Mouse (Mus musculus): ENCODE measurements around the gene Etfb. TPM values are rescaled to one million over a fixed set of nuclear protein-coding genes. Genes with fewer than 3 reads are reported as not detected.

The Etfb gene
- total RNA-seq, 2 experiments from 2014 or later, result 282 to 331 TPM

DNA sequence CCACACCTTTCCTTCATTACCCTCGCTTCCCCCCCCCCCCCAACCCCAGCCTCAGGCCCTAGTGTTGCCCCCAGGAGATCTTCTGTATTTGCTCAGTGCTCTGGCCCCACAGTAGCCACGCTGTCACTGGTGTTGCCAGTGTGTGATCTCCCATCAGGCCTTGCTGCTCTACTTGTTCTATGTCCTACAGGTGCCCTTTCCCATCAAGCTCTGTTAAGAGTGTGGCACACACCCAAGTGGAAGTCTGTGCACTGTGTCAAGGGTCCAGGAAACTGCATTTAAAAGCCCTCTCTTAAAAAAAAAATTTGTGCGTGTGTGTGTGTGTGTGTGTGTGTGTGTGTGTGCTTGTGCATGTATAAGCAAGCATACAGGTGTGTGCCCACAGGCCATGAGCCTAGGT lies 4.4 kb downstream of the Etfb start:
- DNase-seq (ENCODE audit: low spot score), result no peak

DNA sequence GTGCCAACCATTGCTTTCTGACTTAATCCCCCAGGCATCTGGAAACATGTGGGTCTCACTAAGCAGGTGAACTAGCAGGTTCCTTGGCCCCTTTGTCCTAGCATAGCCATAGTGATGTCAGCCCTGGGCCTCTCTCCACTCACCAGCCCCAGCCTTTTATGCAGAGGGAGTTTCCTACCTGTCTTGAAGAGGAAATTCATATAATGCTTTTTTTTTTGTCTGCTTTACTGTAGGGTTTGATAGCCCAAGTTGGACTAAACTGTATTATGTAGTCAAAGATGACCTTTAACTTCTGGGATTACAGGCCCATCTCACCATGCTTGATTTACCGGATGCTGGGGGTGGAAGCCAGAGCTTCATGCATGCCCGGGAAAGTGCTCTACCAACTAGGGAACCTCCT lies 5.9 kb downstream of the Etfb start:
- DNase-seq (ENCODE audit: low spot score), result no peak

DNA sequence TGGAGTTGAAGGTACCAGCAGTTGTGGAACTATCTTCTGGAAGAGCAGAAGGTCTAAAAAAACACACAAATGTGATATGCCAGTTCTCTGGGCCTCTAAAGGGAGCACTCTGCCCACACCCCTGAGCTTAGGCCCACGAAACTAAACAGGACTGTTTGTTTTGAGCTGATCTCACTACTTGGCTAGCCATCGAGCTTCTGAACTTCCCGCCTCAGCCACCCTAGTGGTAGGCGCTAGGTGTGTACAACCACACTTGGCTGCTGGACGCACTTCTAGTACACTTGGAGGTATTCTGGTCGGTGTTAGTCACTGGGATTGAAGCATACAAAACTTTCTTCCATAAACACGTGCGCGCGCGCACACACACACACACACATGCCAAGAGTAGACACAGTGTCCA lies 7.8 kb downstream of the Etfb start:
- no peak for DNase-seq (ENCODE audit: low spot score)

DNA sequence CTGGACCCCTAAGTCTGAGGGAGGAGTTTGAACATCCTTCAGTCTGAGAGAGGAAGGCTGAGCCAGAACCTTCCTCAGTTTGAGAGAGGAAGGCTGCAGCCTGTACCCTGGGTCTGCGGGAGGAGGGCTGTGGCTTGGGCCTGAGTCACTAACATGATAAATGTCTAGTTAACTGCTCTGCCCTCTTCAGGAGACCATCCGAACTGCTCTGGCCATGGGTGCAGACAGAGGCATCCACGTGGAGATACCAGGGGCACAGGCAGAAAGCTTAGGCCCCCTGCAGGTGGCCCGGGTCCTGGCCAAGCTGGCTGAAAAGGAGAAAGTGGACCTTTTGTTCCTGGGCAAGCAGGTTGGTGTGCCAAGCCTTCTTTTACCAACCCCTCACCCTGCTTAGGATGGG lies 8.7 kb downstream of the Etfb start:
- DNase-seq (ENCODE audit: low spot score), result no peak

DNA sequence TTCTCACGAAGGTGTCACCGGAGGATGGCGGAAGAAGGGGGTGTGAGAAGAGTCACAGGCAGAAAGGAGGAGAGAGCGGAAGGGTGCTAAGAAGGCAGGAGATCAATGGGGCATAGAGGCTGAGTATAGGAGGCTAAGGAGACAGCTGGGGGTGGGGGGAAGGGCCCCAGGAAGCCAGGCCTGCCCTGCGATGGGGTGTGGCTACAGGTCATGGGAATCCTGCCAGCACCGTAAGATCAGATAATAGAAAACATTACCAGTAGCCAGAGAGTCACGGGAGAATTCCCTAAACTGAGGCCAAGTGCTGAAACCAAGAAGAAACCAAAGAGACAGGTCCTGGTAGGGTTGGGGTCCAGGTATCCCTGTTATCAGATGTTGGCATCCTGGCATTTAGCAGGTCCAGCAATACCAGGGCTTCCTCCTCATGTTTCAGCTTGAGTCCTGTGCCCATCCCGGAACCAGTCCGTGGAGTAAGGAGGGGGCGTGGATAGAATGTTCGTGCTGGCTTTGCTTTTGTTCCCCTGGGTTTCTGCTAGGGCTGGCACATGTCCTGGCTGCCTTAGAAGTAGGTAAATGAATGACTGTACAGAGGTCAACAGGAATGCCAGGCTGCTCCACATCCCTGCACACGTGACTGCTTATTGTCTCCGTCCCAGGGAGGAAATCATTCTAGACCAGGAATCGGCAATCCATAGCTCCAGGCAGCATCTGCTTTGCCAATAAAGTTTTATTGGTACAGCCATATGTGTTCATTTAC lies 9.9 kb downstream of the Etfb start:
- DNase-seq (ENCODE audit: low spot score), result no peak

DNA sequence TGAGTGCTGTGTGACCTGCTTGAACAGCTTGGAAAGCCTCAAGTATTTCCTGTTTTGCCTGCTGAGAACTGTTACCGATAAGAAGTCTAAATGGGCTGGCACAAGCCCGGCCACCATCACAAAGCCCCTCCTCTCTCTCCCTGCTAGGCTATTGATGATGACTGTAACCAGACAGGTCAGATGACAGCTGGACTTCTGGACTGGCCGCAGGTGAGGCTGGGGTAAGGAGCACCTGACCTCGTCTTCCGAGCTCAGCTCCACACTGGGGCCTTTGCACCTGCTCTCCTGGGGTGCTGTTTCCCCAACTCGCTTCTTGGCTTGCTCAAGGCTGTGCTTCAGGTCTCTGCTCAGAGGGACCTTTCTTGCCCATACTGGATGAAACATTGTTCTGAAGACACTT lies 10.5 kb downstream of the Etfb start:
- DNase-seq (ENCODE audit: low spot score), result no peak

DNA sequence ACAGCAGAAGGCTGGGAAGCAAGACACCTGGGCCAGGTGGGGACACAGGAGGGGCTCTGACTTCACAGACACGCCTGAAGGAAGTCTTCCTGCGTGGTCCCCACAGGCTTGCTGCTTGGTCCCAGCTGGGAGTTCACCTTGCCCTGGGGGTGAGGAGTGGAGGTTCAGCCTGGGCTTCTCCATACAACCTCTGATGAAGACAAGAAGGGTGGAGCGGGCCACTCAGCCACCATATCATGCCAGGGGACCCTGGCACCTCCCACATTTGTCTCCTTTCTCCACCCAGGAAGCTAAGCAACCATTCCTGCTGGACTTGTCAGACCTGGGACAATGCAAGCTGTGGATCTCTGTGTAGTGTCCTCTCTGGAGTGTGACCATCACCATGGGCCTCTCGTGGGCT lies 19.0 kb downstream of the Etfb start, which contains the start of gene Vsig10l:
Vsig10l (plus strand) TSS at position 301 of the 400 bp plus-strand sequence.
- no peak for DNase-seq (ENCODE audit: low spot score)

DNA sequence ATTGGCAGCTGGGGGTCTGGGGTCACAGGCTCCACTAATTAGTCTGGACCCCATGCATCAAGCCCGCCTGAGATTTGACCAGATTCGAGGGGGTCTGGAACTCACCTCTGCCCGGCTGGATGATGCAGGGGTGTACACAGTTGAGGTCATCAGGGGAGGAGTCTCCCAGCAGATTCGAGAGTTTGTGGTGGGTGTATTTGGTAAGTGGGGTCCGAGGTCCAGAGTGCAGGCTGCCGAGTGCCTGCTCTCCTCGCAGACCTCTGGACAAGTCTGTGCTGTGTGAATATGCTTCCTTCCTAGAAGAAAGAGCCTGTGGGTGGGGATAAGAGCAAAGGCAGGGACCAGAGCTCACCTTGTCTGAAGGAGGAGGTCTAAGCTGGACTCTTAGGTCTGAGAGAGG lies 20.1 kb downstream of the Etfb start:
- no peak for DNase-seq (ENCODE audit: low spot score)

DNA sequence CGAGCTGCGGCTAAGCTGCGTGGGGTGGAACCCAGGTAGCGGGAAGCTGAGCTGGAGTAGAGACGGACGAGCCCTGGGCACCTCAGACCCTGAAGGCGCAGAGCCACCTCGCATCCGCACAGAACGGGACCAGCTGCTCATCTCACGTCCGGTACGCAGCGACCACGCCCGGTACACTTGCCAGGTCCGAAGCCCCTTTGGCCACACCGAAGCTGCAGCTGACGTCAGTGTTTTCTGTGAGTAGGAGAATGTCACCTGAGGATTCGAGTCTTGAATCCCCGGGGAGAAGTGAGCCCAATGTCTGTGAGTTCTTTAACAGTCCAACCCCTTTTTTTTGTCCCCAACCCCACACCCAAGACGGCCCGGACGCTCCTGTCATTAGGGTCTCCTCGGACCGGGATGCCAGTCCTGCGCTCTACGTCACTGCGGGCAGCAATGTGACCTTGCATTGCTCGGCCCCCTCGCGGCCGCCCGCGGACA lies 21.0 kb downstream of the Etfb start:
- no peak for DNase-seq (ENCODE audit: low spot score)

DNA sequence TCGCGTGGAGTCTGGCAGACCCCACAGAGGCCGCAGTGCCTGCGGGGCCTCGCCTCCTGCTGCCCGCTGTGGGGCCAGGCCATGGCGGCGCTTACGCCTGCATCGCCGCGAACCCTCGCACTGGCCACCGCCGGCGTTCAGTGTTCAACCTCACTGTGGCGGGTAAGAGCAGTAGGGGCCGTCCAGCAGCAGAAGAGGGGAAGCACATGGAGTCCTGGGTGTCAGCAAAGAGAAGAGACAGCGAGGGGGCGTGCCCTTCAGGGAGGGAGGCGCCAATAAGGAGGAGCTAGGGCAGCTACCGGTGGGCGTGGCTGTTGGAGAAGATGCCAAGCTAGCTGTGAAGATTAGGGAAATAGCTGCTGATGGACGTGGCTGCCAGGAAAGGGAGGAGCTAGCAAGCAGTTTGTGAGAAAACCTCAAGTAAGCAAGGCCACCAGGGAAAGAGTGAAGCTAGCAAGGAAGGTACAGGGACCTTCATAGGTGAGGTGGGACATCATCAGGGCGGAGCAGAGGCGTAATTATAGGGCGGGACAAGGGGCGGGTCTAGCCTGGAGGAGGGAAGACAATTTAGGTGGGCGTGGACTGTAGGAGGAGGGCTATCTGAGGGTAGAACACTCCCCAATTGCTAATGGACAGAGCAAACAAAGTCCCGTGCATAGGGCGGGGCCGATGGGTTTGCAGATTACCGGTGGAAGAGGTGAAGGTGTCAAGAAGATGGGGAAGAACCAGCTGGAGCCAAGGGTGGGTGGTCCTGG lies 21.6 kb downstream of the Etfb start:
- peak; percentile 88 for DNase-seq (ENCODE audit: low spot score)

DNA sequence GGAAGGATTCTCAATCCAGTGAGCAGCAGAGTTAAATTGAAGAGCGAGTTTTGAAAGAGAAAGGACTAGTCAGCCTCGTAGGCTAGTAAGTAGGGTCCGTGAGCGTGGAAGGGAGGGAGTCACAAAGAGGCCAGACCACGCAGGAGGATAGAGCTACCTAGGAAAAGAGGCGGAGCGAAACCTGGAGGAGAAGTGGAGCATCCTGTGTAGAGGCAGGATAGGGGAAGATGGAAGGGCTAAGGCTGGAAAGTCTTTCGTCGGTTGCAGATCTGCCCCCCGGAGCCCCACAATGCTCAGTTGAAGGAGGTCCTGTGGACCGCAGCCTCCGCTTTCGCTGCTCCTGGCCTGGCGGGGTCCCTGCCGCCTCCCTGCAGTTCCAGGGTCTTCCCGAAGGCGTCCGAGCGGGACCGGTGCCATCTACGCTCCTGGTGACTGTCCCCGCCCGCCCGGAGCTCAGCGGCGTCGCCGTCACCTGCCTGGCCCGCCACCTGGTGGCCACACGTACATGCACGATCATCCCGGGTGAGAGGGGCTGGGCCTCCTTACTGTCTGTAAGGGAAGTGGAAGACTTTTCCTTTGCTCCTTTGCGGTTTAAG lies 22.3 kb downstream of the Etfb start:
- peak; percentile 75 for DNase-seq (ENCODE audit: low spot score)

DNA sequence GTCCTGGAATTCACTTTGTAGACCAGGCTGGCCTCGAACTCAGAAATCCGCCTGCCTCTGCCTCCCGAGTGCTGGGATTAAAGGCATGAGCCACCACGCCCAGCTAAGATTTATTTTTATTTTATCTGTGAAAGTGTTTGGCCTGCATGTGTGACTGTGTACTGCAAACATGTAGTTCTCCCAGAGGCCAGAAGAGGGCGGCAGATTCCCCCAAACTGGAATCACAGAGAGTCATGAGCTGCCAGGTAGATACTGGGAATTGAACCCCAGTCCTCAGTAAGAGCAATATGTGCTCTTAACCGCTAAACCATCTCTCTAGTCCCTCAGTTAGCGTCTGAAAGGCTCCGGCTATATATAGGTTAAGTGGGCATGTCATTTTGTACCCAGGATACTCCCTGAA lies 26.5 kb downstream of the Etfb start:
- DNase-seq (ENCODE audit: low spot score), result no peak

DNA sequence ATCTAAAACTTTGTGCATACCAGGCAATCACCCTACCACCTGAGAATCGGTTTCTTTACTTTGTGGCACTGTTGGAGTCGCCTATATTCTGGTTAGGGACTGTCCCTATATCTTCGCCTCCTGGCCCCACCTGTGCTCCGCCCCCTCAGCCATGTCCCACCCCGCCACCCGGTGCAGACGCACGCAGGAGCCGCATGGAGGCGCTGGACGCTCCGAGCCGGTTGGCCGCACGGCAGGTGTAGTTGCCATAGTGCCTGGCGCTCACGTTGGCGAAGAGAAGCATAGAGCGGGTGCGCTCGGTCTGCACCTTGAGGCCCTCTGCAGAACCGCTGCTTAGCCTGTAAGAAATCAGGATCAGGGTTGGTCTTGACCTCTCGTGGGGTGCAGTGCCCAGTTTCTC lies 31.8 kb downstream of the Etfb start:
- no peak for DNase-seq (ENCODE audit: low spot score)

DNA sequence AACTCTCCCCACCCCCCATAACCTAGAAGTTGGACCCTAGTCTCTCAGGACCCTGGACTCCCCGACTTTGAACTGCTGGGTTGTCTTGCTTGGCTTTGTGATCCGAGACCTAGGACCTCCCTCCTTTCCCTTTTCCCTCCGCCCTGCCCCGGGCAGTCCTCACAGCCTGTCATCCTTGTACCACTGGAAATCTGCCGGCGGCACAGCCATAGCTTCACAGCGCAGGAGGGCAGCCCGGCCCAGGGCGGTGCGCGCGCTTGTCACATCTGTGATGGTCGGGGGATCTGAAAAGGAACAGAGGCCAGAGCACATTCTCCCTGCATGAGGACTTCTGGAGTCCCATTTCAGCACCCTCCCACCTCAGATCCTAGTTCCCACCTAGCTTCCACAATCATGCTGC lies 32.5 kb downstream of the Etfb start:
- DNase-seq (ENCODE audit: low spot score), result no peak

DNA sequence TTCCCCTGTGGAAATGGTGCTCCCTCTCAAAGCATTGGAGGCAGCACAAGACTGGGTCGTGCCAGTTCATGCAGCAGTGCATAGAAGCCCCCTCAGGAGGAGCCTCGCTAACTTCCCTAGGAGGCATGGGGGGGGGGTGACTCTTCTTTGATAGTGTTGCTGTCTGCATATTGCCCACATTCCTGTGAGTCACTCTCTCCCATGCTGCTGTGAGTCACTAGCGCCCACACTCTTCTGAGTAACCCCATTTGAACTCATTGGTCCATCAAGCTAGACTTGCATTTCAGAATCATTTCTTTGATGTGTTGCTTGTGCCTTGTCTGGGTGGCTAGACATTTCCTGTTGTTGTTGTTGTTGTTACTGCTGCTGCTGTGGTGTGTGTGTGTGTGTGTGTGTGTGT lies 37.3 kb downstream of the Etfb start:
- DNase-seq (ENCODE audit: low spot score), result no peak

DNA sequence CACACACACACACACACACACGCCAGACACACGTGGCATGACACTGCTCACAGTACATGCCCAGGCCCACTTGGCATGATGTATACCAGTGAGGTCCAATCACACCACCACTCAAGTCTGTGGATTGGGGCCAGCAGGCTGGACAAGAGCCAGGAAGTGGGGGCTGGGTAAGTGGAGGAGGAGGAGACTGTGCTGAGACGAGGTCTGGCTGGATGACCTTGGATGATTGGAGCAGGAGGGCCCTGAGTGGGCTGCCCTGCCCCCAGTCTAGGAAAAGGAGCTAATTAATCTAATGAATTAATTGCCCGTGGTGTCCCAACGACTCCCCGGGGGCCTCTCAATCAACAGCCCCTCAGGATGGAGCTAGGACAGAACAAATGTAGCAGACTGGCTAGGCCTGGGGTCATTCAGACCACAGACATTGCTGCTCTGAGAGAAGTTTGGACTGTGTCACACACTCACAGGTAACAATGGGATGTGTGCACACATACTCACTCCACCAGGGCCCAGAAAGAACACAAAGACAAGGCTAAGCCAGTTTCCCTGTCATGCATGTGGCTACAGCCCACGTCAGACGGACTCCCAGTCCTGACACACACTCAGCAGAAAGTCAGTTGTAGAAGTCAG lies 38.3 kb downstream of the Etfb start:
- DNase-seq (ENCODE audit: low spot score), result no peak

DNA sequence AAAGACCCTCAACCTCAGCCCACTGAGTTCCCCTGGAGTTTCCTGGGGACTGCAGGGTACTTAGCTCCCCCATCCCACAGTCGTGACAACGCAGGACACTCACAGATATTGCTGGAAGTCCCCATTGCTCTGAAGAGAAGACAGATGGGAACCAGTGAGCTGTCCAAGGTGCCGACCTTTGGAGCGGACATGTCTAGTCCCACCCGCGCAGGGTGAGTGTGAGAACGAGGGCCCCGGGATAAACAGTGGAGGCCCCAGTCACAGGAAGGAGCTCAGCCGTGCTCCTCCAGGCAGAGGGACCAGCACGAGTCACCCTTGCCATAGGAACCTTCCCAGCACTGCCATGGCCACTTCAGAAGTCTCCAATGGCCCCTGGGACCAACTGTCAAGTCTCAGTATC lies 39.4 kb downstream of the Etfb start:
- no peak for DNase-seq (ENCODE audit: low spot score)

DNA sequence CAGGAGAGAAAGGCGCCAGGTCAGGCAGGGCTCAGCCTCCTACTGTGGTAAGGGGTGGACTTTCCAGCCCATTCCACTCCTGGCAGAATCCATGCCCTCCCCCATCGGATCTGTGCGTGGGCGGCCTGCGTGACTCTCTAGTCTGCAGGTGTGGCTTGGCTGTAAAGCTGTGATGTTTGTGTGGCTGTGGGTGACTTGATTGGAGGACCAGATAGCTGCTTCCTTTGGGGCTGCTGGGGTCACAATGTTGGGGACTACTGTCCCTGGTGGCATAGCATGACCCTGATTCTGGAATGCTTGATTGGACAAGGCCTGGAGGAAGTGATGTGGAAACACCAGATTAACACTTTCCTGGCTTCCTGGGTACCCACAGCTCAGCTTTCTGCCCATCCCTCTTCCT lies 44.8 kb downstream of the Etfb start:
- DNase-seq (ENCODE audit: low spot score), result no peak

DNA sequence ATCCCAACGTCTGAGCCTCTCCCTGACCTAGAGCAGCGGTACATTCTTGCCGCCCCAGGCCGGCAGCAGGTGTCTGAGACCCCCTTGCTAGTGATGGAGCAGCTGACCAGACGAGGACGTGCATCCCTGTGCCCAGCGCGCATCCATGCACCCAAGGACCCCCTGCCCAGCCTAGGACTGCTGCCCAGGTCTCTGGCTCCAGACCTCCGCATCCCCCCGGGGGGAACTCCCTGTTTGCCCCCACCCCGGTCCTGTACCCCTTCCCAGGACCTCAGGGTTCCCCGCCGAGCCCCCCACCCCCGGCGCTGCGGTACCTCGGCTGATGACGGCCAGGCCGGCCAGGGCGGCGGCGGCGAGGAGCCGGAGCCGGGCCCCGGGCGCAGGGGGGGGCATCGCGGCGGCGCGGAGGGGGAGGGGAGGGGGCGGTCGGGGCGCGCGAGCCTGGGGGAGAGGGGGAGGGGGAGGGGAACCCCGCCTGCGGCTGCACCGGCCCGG lies 45.8 kb downstream of the Etfb start, which contains the start of gene Iglon5:
Iglon5 (minus strand) TSS at position 445 of the 495 bp plus-strand sequence.
- no peak for DNase-seq (ENCODE audit: low spot score)

DNA sequence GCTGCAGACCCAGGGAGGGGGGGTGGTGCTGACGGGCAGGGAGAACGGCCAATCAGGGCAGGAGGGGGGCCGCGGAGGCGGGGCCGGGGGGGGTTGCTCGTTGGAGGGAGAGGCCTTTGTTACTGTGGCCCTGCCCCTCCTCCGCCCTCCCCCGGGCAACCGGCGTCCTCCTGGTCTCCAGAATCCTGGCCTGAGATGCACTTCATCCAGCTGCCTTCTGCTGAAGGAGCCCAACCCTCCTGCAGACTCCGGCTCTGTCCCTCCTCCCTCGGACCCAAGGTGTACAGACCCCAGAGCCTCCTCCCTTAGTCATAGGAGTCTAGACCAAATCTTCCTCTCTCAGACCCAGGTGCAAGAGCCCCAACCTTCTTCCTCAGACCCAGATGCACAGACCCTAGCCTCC lies 46.3 kb downstream of the Etfb start:
- no peak for DNase-seq (ENCODE audit: low spot score)

DNA sequence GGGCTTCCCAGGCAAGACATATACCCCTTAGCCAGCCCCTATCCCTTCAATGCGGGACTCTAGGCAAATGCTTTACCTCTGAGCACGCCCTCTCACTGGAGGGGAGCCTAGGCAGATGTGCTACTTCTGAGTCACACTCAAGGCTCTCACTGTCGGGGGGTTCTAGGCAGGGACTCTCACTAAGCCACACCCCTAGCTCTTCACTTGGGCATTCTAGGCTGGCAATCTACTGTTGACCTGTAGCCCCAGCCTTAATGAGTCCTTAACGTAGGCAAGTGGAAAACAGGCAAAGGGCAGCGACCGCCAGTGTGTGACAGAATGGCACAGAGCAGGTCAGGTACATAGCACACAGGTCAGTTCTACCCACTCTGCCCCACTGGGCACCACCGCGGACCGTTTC lies 47.0 kb downstream of the Etfb start:
- DNase-seq (ENCODE audit: low spot score), result no peak
